Mouse (Mus musculus) heart, postnatal 14 days (tissue): ENCODE results near the gene Il4ra. TPM values are rescaled to one million over a fixed set of nuclear protein-coding genes. Genes with fewer than 3 reads are reported as not detected.

Source experiments
- DNase-seq, 2 experiments: peaks; one replicate each; pipeline ENCODE4 v3.0.0; 2021 to 2022
- intact Hi-C: fragments of 180-260 bp; cut with DNase I; formaldehyde crosslinking; loops from one replicate; pipeline ENCODE4 v1.15.1; 2025
- long read RNA-seq, 2 experiments: library from polyadenylated mRNA; stranded (forward); transcript quantifications; one replicate each; pipeline ENCODE4 v2.0.0; 2021
- total RNA-seq, 2 experiments: library from RNA; stranded (reverse); gene quantifications; 2 replicates each; pipeline ENCODE4 v1.2.3; 2021

The Il4ra gene
- 10 to 100 TPM; 20.0 to 20.3 TPM for total RNA-seq
- long read RNA-seq, experiment 1, full-length matches to known transcripts = 12 of 37 reads
- long read RNA-seq, experiment 1, partial matches to known transcripts = 11 of 37 reads
- long read RNA-seq, experiment 1, other reads (novel, unspliced or antisense) = 14 of 37 reads
- long read RNA-seq, experiment 2, full-length matches to known transcripts = 13 of 23 reads
- long read RNA-seq, experiment 2, partial matches to known transcripts = 2 of 23 reads
- long read RNA-seq, experiment 2, other reads (novel, unspliced or antisense) = 8 of 23 reads

- peak; percentile 90 to 91 for DNase-seq
- intact Hi-C loops = loop anchor here (1.0 to 2.0 kb wide), 2 partner anchors 27 to 61 kb away; partner anchors contain the start of gene Nsmce1
Observed at GRCm38 (mm10) chr7:125551766-125552709, at the start of gene Il4ra. Gene Il4ra, plus strand, starts transcription at chr7:125552120.

GRCm38 (mm10) chr7:125503374-125504092 is 48.4 kb upstream of the Il4ra start:
- DNase-seq = no peak
- intact Hi-C loops = no loop called here

DNA sequence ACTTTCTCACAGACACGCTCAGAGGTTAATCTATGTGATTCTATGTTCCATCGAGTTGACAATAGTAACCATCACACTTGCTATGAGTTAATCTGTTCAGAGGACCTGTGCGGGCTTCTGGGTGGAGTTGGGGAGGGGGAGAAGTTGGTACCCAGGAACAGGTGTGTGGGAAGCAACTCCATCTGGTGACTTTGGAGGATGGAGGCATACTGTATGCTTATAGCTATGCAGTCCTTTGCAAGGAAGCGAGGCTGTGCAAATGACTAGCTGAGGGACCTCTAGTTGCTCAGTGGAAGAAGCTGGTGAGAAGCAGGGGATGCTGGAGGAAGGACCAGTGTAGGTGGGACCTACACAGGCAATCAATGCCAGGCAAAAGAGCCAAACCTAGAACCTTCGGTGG is 47.3 kb upstream of the Il4ra start:
- DNase-seq = no peak
- intact Hi-C loops = no loop called here

DNA sequence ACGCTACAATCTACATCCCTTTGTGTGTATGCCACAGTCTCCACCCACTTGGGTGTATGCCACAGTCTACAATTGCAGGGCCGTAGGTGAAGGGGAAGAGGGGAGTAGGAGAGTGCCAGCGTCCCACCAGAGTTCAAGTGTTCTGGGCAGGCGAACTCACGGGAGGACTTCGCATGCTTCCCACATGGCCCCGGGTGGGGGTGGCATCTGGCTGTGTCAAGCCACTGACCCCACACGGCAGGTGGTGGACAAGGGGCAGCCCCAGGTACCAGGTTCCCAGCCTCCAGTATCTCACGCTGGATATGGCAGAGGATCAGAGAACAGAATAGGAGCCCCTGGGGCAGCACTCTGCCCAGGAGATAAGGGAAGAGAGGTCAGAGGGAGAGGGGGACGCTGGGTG is 46.4 kb upstream of the Il4ra start:
- intact Hi-C loops = no loop called here
- no peak for DNase-seq

DNA sequence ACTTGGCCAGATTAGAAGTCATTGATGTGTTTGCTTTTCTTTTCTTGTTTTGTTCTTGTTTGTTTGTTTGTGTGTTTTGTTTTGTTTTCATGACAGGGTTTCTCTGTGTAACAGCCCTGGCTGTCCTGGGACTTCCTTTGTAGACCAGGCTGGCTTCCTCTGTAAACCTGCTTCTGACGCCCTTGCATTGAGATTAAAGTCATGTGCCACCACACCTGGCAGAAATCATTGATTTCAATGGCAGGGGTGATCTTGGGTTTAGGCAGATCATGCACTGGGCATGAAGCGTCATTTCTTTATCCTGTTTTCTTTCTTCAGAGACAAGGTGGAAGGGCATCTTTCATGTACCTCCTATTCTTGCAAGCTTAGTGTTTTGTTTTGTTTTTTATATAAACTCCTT is 44.6 kb upstream of the Il4ra start:
- intact Hi-C loops = no loop called here
- no peak for DNase-seq

GRCm38 (mm10) chr7:125511432-125511831 is 40.5 kb upstream of the Il4ra start:
- DNase-seq = no peak
- intact Hi-C loops = no loop called here

DNA sequence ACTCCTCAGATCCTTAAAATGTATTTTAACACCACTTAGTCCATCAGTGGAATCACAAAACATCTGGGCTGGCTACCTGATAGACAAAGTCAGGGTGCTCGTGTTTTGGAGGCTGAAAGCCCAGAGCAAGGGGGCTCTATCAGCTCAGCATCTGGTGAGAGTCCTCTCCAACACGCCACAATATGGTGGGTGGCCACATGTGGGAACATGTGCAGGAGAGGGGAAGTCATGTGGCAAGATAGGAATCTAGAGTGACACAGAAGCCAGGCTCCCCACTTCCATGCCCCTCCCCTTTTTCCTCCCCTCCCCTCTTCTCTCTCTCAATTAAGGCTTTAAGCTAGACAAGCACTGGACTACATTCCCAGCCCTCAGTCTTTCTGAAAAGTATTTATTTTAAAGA is 40.1 kb upstream of the Il4ra start:
- no peak for DNase-seq
- intact Hi-C loops = no loop called here

DNA sequence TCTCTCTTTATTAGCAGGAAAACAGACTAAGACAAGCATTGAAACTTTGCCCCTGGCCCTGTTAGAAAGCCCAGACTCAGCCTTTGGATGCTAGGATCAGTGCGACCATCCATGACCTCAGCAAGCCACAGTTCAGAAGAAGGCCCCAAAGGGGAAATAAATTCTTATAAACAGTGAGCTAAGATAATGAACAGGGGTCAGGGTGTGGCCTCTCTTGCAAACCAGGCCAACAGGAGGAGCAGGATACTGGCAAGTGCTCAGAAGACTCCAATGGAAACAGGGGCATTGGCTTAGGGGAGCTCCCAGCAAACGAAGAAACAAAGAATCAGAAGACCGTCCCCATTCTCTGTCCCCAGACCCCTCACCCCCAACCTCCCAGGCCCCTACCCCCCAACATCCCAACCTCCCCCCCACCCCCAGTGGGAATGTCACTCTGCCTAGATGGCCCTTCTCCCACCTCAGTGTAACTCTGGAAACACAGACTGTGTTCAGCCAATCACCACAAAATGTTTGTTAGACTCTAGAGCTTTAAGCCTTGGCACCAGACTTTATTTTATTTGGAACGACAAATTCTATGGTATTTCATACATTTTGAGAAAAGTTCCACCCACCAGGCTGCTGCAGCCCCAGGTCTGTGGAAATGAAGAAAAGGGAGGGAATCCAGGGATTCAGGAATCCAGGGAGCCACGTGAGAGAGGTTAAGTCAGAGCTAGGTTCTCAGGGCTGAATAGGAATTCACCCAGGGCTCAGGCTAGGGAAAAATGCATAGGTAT is 36.7 kb upstream of the Il4ra start:
- intact Hi-C loops = no loop called here
- DNase-seq = no peak

DNA sequence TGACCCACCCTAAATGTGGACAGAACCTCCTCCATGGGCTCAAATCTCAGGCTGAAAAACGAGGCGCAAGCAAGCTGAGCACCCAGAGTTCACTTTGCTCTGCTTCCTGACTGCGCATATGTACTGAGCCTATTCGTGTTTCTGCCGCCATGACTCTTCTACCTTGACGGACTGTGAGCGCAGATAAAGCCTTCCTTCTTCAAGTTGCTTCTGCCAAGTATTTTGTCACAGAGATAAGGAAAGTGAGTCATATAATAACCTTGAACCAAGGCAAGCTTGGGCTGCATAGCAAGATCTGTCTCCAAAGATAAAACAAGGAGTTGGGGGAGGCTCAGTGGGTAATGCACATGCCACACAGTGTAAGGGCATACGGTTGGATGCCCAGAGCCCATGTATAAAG is 35.2 kb upstream of the Il4ra start:
- no peak for DNase-seq
- intact Hi-C loops = no loop called here

- intact Hi-C loops = no loop called here
- no peak for DNase-seq
Observed at GRCm38 (mm10) chr7:125517470-125517869, 34.5 kb upstream of the Il4ra start.

DNA sequence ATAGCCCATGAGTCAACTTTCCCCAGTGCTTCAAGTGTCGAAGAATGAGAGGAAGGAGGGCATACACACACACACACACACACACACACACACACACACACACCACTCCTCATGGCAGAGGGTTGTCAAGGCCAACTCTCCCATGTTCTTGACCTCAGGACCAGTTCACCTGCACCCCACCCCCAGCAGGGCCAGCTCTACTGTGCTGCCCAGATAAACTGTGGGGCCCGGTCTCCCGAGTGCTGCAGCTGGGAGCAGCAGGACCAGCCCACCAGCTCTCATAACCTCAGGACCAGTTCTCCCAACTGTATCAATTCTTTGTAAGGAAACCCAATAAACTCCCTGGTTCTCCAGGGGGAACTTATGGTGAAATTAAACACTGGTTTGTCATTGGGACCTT is 32.2 kb upstream of the Il4ra start:
- DNase-seq = no peak
- intact Hi-C loops = no loop called here

- no peak for DNase-seq
- intact Hi-C loops = no loop called here
Observed at GRCm38 (mm10) chr7:125523051-125523450, 28.9 kb upstream of the Il4ra start.

DNA sequence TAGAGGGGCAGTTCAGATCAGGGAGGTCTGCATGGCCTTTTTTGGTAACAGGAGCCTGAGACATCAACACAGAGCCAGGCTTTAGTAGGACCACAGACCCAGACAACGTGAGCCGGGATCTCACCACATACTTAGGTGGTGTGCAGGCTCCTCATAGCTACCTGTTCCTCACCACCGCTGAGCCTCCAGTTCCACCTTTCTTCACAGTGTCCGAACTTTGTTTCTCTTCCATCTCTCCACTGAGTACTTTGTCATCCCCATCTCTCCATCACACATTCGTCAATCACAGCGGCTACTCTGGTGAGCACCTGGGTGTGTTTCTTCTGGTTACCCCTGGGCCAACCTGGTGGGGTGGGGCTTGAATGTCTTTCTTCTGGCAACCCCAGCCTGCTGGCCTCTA is 24.7 kb upstream of the Il4ra start:
- no peak for DNase-seq
- intact Hi-C loops = no loop called here

DNA sequence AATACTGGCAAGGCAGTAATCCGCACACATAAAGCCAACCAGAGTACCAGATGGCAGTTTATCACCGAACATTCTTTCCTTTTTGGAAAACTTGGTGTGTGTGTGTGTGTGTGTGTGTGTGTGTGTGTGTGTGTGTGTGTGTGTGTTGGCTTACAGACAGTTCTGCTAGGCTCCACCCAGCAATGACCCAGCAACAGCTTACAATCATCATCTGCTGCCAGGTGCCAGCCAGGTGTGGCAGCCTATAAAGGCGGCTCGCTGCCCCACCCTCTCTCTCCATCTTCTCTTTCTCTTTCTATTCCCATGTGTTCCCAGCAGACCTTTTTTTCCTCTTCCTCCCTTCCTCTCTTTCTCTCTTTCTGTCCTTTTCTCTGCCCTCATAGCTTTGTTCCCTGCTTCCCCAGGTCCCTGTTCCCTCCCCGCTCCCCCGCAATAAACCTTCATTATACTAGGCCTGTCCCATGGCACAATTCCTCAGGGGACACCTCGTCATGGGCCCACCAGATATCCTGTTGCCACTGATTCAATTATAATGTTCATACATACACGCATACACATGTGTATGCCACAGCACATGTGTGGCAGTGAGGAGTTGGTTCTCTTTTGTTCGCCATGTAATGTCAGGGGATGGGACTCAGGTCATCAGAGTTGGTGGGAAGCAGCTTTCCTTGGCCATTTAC is 23.9 kb upstream of the Il4ra start:
- intact Hi-C loops = no loop called here

DNA sequence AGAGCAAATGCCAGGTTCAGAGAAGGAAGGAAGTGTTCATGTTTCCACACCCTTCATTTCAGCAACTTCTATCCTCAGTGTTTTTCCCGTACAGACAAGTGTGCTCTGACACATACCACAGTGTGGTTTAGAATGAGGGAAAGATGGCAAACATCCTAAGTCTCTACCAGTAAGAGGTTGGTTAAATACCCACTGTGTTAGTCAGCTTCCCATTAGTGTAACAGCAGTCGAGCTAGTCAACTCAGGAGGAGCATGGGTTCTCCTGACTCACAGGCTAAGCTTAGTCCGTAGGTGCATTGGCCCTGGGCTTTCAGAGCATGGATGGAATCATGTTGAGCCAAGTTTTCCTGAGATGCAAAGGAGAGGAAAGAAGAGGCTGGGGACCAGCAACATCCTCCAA is 12.6 kb upstream of the Il4ra start:
- intact Hi-C loops = no loop called here

More for the DNA sequence above, 23.9 kb upstream of the Il4ra start:
- no peak for DNase-seq

GRCm38 (mm10) chr7:125541026-125541425 is 10.9 kb upstream of the Il4ra start:
- peak in 1 of 2 experiments; percentile 21 for DNase-seq
- intact Hi-C loops = no loop called here

More for the DNA sequence above, 12.6 kb upstream of the Il4ra start:
- DNase-seq = no peak

DNA sequence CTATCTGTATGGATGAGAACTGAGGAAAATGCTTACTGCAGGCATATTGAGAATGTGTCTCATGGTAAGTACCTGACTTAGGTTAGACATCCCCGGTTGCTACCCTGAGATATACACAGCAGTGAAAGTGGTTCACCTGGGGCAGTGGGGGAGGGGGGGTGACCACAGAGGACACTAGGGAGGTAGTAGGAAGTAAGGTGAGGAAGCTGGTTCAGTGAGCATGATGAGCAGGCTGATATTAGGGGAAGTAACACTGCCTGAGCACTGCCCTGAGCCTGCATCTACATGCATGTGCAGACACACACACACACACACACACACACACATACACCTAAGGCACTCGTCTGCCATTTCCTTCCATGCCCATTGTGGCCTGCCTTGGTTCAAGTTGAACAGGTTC is 10.1 kb upstream of the Il4ra start:
- intact Hi-C loops = no loop called here
- no peak for DNase-seq

DNA sequence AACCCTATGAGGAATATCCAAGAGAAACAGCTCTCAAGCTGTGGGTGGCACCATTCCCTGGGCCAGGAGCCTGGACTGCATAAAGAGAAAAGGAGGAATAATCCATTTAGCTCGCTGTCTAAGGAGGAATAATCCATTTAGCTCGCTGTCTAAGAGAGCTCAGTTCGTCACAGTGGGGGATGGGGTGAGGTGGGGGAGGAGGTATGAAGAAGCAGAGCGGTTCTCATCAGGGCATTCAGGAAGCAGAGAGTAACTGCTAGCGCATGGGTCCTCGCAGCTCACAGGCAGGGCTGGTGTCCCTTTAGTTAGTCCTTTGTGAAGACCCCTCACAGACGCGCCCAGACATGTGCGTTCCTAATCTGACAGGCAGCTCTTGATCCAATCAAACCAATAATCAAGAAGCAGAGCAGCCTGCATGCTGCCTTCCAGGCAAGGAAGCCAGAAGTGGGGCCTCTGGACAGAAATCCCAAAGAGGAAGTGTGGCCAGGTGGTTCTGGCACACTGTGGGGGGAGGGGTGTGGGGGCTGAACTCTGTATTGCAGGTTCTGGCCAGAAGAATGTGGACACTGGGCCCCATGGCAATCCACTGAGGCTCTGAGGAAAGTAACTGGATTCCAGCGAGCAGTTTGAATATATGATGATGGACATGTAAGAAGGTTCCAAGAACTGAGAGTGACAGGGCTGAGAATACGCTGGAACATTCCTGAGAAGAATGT is 9.4 kb upstream of the Il4ra start:
- intact Hi-C loops = no loop called here
- DNase-seq = no peak

DNA sequence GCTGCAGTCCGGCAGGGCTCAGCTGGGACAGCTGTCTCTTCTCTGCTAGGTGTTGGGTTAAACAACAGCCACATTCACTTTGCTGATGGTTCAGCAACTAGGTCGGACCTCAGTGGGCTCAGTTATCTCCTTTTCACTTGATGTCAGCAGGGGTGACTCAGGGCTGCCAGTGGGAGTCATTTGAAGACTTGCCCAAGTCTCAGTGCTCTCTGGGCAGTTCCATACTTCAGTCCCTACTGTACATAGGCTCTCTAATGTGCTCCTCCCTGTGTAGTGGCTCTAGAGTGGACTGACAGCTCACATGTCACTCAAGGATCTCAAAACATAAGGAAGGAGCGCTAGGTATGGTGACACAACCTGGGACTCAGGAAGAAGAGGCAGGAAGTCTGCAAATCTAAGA is 8.4 kb upstream of the Il4ra start:
- DNase-seq = no peak
- intact Hi-C loops = no loop called here
